Mouse (Mus musculus) right cerebral cortex, adult 2 months (tissue): ENCODE results near the gene Gatb.

Experiments used
- DNase-seq, 2 experiments: peaks; one replicate each; pipeline ENCODE4 v3.0.0; 2021 to 2022; ENCODE audit warnings: low spot score in 2 of 2

Gatb gene

GRCm38 (mm10) chr3:85592640-85593252 is 18.8 kb downstream of the Gatb start:
- DNase-seq = no peak

- DNase-seq = no peak
Observed at GRCm38 (mm10) chr3:85594452-85594851, 20.5 kb downstream of the Gatb start.

GRCm38 (mm10) chr3:85599526-85599925 is 25.6 kb downstream of the Gatb start:
- no peak for DNase-seq

- DNase-seq = no peak
Observed at GRCm38 (mm10) chr3:85601841-85602305, 28.0 kb downstream of the Gatb start.

GRCm38 (mm10) chr3:85603811-85604210 is 29.9 kb downstream of the Gatb start:
- DNase-seq = no peak

GRCm38 (mm10) chr3:85606912-85607311 is 33.0 kb downstream of the Gatb start:
- no peak for DNase-seq

GRCm38 (mm10) chr3:85607753-85608152 is 33.8 kb downstream of the Gatb start:
- DNase-seq = no peak

- no peak for DNase-seq
Observed at GRCm38 (mm10) chr3:85616389-85616788, 42.5 kb downstream of the Gatb start.

- DNase-seq = peak in 1 of 2 experiments; percentile 39
Observed at GRCm38 (mm10) chr3:85618885-85619284, 45.0 kb downstream of the Gatb start.

- peak in 1 of 2 experiments; percentile 24 for DNase-seq
Observed at GRCm38 (mm10) chr3:85619345-85619744, 45.4 kb downstream of the Gatb start.

GRCm38 (mm10) chr3:85619751-85620150 is 45.8 kb downstream of the Gatb start:
- no peak for DNase-seq

GRCm38 (mm10) chr3:85629895-85630510 is 56.1 kb downstream of the Gatb start:
- no peak for DNase-seq

GRCm38 (mm10) chr3:85633733-85634132 is 59.8 kb downstream of the Gatb start:
- DNase-seq = no peak

- DNase-seq = no peak
Observed at GRCm38 (mm10) chr3:85634389-85635125, 60.6 kb downstream of the Gatb start.

- no peak for DNase-seq
Observed at GRCm38 (mm10) chr3:85635126-85635419, 61.2 kb downstream of the Gatb start.

GRCm38 (mm10) chr3:85635591-85635990 is 61.7 kb downstream of the Gatb start:
- no peak for DNase-seq

- DNase-seq = peak in 1 of 2 experiments; percentile 50
Observed at GRCm38 (mm10) chr3:85636716-85637447, 63.0 kb downstream of the Gatb start.

- no peak for DNase-seq
Observed at GRCm38 (mm10) chr3:85641751-85642150, 67.8 kb downstream of the Gatb start.

- no peak for DNase-seq
Observed at GRCm38 (mm10) chr3:85644814-85645213, 70.9 kb downstream of the Gatb start.

- no peak for DNase-seq
Observed at GRCm38 (mm10) chr3:85645517-85646004, 71.6 kb downstream of the Gatb start.

- no peak for DNase-seq
Observed at GRCm38 (mm10) chr3:85649176-85649575, 75.3 kb downstream of the Gatb start.
